Mouse (Mus musculus) T-cell, adult 66 days (primary cell): ENCODE measurements around the gene Hspd1. TPM values are rescaled to one million over a fixed set of nuclear protein-coding genes. Genes with fewer than 3 reads are reported as not detected.

ENCODE experiments used
- total RNA-seq, 2 experiments: library from RNA; stranded (reverse); gene quantifications; 3 replicates in 1 of 2; 4 replicates in 1 of 2; pipeline ENCODE4 v1.2.4; 2023

The Hspd1 gene
- 100 to 1,000 TPM; 101 to 132 TPM for total RNA-seq

GRCm38 (mm10) chr1:55087932-55088610 lies at the start of gene Hspd1, which contains the start of gene Hspe1:
Hspd1 (minus strand) TSS chr1:55088243.
Hspe1 (plus strand) TSS chr1:55088132.

GRCm38 (mm10) chr1:55130943-55131401 lies 42.9 kb upstream of the Hspd1 start, which contains the start of gene Mob4:
Mob4 (plus strand) TSS chr1:55131231.

GRCm38 (mm10) chr1:55052355-55052953 lies 35.6 kb downstream of the Hspd1 start, which contains the start of gene Coq10b:
Coq10b (plus strand) TSS chr1:55052770.

Other genes starting within 250 kb of the Hspd1 start
- 100 to 1,000 TPM; 579 to 598 TPM for gene Ankrd44, start 161.9 kb downstream of the Hspd1 start, total RNA-seq
- gene Sf3b1, start 60.8 kb downstream of the Hspd1 start, total RNA-seq = 100 to 1,000 TPM; 462 to 463 TPM
- 10 to 100 TPM; 54.8 to 69.1 TPM for gene Coq10b, start 35.5 kb downstream of the Hspd1 start, total RNA-seq
- 100 to 1,000 TPM; 160 to 193 TPM for gene Hspe1, start 111 bp downstream of the Hspd1 start, total RNA-seq
- gene Mob4, start 43.0 kb upstream of the Hspd1 start, total RNA-seq = 10 to 100 TPM; 73.8 to 88.0 TPM
- gene Rftn2, start 138.5 kb upstream of the Hspd1 start, total RNA-seq = 1 to 10 TPM; 3.0 to 4.2 TPM
- gene Mars2, start 148.9 kb upstream of the Hspd1 start, total RNA-seq = 1 to 10 TPM; 7.8 to 8.7 TPM